Mouse (Mus musculus): ENCODE measurements around the gene Rnf207. TPM values are rescaled to one million over a fixed set of nuclear protein-coding genes. Genes with fewer than 3 reads are reported as not detected.

The Rnf207 gene
- 100 to 1,000 TPM; 105 to 116 TPM for total RNA-seq (2021)

- peak; percentile 78 for DNase-seq
These were observed at the start of gene Rnf207 for GRCm38 (mm10) chr4:152318517-152319234. TSS of gene Rnf207 (minus strand) at chr4:152318993.

GRCm38 (mm10) chr4:152365228-152365627 is 46.4 kb upstream of the Rnf207 start:
- DNase-seq = no peak

DNA sequence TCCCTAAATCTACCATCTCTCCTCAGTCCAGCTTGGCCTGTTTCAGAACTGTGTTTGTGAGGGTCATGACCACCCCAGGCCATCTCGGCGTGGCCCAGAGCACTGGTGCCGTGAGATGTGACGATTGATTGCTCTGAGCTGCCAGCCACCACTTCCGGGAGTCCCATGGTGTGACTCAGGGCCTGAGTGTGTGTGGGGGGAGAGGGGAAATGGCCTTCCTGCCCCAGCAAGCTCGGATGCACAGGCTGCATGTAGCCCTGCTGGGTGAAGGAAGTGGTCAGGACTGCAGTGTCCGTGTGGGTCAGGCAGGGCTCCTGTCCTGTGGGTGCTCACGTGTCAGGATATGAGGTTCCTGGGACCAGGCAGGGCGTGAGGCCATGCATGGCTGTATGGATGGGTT is 43.4 kb upstream of the Rnf207 start:
- DNase-seq = no peak

- DNase-seq = peak; percentile 34
These were observed 42.1 kb upstream of the Rnf207 start for GRCm38 (mm10) chr4:152360855-152361254.

DNA sequence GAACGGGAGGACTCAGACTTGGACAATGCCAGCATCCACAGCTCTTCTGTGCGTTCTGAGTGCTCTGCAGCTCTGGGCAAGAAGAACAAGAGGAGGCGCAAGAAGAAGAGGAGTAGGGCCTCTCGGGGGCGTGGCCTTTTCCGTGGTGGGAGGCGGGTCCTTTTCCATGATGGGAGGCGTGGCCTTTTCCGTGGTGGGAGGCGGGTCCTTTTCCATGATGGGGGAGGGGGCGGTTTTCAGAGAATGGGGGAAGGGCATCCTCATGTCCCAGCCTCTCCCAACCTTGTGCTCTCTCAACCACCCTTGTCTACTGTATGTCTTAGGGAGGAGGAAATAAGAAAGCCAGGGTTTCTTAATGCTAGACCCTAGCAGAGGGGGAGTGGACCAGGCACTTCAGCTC is 40.9 kb upstream of the Rnf207 start:
- no peak for DNase-seq

DNA sequence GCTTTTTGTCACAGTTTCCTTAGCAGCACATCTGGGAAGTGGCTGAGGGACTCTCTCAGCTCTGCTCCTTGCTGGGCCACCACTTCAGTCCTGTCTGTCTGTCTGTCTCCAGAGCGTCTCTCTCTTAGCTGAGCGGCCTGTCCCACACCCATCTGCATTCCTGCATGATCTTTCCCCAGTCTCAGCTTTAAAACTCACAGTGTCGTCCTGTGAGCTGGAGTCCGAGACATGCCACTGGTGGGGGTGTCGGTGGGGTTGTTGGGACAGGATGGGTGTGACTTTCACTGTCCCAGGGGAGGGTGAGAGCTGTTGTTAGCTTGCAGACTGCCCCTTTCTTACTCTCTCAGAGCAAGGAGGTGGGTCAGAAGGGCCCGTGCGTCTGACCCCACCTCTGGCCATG is 36.9 kb upstream of the Rnf207 start:
- DNase-seq = no peak

GRCm38 (mm10) chr4:152353886-152354637 is 35.3 kb upstream of the Rnf207 start:
- no peak for DNase-seq

- DNase-seq = peak; percentile 25
These were observed 32.9 kb upstream of the Rnf207 start for GRCm38 (mm10) chr4:152351422-152352305.

- no peak for DNase-seq
These were observed 32.1 kb upstream of the Rnf207 start for GRCm38 (mm10) chr4:152350722-152351421.

DNA sequence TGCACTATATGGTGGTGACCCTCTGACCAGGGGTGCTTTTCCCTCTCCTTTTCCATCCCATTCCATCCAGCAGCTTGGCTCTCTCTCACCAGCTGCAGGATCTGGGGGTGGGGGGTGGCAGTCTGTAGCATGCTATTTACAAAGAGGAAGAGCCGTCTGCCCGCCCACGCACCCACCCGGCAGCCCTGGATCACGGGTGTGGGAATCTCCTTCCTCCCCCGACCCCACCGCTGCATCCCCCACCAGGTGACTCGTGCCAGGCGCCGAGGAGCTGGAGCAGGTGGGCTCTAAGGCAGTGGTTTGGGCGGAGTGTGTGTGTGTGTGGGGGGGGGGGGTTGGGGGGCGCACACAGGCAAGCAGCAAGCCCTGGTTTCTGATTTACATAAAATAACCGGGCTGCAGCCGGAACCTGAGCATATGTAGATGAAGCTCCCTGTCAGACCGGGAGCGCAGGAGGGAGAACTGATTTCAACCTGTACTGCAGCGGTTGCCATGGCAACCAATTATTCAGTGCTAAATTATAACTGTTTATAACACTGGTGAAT is 31.1 kb upstream of the Rnf207 start:
- DNase-seq = no peak

- peak; percentile 40 for DNase-seq
These were observed 26.5 kb upstream of the Rnf207 start for GRCm38 (mm10) chr4:152345120-152345889.

DNA sequence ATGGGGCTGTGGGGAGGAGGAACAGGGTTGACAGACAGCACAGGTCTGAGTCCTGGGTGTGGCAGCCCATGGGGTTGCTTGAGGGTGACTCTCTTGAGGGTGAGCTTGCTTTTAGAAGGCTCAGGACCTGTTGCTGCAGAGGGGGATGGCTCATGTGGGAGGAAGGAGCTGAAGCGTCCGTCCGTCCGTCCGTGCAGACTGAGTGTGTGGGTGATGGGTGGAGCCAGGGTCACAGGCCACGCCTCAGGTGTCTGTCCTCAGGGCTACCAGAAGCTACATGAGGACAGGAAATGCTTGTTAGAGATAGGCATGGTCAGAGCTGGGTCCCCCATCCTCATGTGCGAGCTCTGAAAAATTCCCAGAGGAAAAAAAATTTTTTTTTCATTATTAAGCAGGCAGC is 25.9 kb upstream of the Rnf207 start:
- no peak for DNase-seq

GRCm38 (mm10) chr4:152343296-152343695 is 24.5 kb upstream of the Rnf207 start:
- DNase-seq = peak; percentile 32

DNA sequence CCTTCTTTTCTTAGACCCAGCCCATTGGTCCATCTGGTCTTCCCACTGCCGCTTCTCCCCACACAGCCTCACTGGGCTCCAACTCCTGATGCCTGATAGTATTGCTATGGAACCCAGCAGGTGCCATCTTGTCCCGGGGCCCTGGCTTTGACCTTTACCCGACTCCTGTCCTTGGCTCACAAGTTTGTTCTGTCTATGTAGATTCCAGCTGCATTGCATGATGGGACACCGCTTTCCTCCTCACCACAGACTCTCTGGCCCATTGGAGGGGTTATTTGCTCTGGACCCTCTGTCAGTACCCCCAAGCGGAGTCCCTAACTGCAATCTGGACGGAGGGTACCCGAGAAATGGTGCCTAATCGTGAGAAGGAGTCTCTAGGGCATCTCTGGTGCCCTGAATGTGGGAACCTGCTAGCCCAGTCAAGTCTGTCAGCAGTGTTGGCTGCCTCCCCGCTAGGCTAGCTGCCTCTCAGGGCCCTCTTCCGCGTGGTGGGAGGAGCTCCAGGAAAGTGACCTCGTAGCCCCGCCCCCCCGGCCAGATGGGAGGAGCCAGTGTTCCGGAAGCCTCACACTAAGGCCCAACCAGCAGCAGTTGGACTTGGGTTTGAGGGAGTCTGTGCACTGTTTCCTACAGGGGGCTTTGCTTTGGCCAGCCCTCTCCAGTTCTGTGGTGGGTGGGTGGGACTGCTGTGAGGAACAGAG is 21.9 kb upstream of the Rnf207 start:
- DNase-seq = no peak

GRCm38 (mm10) chr4:152339293-152339790 is 20.5 kb upstream of the Rnf207 start:
- no peak for DNase-seq

DNA sequence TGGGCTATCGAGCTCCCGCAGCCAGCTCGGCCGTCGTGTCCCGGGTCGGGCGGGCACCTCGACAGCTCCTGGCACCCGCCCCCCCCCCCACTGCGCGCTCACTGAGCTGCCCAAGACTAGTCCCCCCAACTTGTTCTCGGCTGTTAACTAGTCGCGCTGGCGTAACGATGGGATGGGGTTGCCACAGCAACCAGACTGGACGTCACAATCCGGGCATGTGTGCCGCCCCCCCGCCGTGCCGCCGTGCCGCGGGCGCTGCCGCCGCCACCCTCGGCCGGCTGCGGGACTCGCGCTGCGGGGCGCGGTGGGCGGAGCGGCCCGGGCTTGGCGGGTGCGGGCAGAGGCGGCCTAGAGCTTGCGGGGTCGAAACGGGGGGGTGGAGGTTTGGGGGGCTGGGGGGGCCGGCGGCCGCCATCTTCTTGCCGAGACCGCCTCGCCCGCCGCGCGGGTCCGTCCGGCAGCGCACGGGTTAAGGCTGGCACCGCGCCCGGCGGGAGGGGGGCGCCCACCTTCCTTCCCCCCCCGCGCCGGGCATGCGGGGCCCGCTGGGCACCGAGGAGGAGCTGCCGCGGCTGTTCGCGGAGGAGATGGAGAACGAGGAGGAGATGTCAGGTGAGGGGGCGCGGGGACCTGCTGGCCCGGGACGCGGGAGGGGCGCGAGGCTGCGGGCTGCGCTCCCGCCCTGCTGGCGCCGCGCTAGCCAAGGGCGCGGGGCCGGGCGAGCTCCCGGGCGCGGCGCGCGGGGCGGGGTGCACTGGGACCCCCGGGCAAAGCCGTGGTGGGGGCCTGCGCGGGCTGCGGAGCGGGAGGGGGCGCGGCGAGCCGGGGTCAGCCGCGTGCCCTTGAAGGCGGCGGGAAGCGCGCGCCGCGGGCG is 19.9 kb upstream of the Rnf207 start, which contains the start of gene Chd5:
TSS of gene Chd5 (plus strand) at position 233 of the 874 bp plus-strand sequence.
- no peak for DNase-seq

DNA sequence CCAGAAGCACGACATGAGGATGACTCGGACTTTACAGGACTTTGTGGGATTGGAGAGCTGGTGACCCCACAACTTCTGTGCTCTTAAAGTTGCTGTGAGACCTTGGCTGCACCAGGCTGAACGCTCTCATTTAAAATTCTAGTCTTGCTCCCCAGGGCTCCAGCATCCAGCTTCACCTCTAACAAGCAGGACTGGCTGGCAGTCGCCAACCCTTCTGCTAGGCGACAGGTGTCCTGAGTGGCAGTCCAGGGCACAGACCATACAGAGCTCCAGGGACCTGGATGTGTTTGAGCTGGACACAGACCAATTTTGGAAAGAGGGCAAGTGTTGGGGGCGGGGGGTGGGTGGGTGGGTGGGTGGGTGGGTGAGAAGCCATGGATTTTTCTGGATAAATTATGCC is 19.0 kb upstream of the Rnf207 start:
- no peak for DNase-seq

GRCm38 (mm10) chr4:152333587-152333986 is 14.8 kb upstream of the Rnf207 start:
- no peak for DNase-seq

- DNase-seq = peak; percentile 84
These were observed 14.2 kb upstream of the Rnf207 start for GRCm38 (mm10) chr4:152332952-152333351.
